Mouse (Mus musculus) spleen, postnatal 4 days (tissue): ENCODE results near the gene Whrn.
A peak's percentile ranks its signal among the peaks of the same experiment; 100 is the strongest.

Experiments used
- DNase-seq, 2 experiments: peaks; one replicate each; pipeline ENCODE4 v3.0.0; 2022; ENCODE audit warnings: low spot score in 2 of 2

Whrn gene

GRCm38 (mm10) chr4:63495915-63496278, at the start of gene Whrn:
TSS of gene Whrn (minus strand) at chr4:63495991.
- peak; percentile 31 to 77 for DNase-seq

DNA sequence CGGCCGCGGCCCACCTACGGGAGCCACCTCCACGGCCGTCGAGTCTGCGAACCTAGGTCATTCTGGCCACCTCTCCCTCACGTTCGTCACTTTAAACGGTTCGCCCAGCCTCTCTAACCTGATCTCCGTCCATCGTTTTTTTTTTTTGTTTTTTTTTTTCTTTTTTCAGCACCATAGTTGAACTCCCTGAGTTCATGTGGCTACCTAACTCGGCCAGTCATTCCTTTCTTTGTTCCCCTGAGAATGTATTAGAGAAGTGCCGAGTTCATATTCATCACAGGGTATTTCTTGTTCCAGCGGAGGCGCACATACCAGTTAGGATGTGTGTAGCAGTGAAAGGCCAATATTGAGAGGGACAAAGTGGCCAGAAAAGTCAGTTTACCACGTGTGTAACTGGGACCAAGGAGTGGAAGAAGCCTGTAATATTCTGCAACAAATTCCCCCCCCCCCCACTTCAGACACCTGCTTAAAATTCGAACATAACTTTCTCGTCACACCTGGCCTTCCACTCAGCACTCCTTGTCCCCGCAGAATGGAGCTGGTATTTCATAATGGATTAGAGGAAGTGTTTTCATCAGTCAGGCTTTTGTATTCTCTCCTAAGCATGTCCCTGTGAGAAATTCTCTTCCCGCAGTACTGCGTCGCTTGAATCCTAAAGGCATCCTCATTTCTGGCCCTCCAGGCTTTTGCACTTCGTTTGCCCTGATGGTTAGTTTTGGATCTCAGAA, 49.6 kb upstream of the Whrn start:
- DNase-seq: no peak

- DNase-seq: peak; percentile 93 to 96
Measured at GRCm38 (mm10) chr4:63544494-63545230, 48.9 kb upstream of the Whrn start, which contains the start of gene Atp6v1g1. TSS of gene Atp6v1g1 (plus strand) at chr4:63544772.

DNA sequence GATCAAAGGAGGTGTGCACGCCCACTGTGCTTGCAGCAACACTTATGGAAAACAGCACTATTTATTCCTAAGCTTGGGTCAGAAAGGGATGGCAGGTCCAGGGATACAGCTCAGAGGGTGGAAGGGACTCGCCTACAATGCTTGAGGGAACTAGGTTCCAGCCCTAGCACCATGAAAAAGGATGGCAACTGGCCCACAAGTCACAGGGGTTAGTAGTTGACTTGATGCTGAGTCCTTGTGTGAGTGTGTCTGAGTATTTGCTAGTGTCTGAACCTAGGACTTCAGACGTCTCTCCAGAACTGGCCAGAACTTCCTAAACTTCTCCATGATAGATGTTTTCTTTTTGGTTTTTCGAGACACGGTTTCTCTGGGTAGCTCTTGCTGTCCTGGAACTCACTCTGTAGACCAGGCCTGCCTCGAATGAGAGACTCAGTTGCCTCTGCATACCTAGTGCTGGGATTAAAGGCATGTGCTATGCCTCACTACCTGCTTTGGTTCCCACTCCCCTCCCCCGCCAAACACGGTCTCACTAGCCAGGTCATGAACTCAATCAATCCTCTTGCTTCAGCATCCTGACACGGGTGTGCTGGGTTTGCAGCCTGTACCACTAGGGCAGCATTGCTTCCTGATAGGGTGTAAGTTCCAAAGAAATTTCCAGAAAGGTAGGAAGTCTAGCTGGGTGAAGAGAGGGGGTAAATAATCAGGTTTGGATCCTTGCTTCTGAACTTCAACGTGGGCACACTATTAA, 48.1 kb upstream of the Whrn start:
- DNase-seq: peak in 1 of 2 experiments; percentile 67

DNA sequence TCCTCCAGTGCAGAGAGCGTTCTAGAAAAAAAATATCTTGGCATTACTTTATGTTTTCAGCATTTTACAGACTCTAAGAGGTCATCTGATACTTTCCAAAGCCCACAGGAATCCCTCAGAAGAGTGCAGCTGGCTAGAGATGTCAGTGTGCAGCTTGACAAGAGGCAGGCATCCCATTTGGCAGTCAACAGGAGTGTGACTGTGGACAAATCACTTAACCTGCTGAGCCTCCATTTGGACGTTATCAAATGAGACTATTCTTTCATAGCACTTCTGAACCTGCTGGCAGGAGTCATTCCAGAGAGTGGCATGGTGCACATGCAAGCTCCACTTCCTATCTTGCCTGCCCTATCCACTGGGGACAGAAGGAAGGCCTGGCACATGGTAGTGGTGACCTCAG, 46.4 kb upstream of the Whrn start:
- no peak for DNase-seq

DNA sequence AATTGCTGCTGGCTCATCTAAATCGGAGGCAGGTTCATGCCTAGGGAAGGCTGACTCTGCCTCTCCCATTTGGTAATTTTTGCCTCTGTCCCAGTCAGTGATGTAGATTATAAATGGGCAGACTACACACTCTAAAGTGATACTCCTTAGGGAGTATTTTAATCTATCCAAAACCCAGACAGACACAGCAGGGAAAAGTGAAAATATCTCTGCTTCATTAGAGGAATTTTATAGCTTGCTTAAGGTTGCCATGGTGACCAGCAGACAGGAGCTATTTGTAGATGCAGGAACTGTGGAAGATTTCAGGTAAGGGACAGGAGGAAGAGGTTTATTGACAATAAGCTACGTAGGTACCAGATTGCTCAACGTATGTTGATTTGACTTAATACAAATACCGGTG, 41.8 kb upstream of the Whrn start:
- no peak for DNase-seq

- no peak for DNase-seq
Measured at GRCm38 (mm10) chr4:63530409-63530808, 34.6 kb upstream of the Whrn start.

- no peak for DNase-seq
Measured at GRCm38 (mm10) chr4:63528946-63529345, 33.2 kb upstream of the Whrn start.

- DNase-seq: no peak
Measured at GRCm38 (mm10) chr4:63525514-63525913, 29.7 kb upstream of the Whrn start.

- no peak for DNase-seq
Measured at GRCm38 (mm10) chr4:63521813-63522419, 26.1 kb upstream of the Whrn start.

GRCm38 (mm10) chr4:63515021-63515420, 19.2 kb upstream of the Whrn start:
- no peak for DNase-seq

DNA sequence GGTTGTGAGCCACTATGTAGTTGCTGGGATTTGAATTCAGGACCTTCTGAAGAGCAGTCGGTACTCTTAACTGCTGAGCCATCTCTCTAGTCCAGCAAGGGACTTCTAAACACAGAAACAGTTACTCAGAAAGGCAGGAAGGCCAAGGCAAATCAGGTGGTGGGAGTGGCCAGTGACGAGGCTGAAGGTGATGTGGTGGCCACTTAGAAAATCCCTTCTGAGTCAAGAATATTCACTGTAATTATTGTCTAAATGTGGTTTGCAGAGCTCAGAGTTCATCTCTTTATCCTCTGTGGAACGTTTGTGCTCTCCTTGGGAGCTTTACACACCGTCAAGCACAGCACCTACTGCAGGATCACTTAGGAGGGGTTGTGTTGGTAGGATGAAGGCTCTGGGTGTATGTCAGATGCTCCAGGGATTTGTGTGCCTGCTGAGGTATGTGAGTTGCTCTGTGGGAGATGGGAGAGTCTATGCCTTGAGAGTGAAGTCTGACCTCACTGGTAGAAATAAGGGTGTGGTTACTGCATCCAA, 18.7 kb upstream of the Whrn start:
- no peak for DNase-seq

GRCm38 (mm10) chr4:63512921-63513320, 17.1 kb upstream of the Whrn start:
- DNase-seq: no peak

DNA sequence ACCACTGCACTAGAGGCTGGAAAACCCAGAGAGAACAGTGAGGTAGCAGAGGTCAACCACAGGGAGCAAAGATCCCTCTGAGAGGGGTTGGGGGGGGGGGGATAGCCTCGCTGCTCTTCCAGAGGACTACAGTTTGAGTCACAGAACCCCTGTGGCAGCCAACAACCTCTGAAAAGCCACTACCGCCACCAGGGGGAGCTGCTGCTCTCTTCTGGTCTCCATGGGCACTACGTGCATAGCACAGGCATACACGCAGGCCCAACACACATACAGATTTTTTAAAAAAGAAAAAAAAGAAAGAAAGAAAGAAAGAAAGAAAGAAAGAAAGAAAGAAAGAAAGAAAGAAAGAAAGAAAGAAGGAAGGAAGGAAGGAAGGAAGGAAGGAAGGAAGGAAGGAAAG, 12.4 kb upstream of the Whrn start:
- DNase-seq: peak; percentile 75 to 93

GRCm38 (mm10) chr4:63507478-63507877, 11.7 kb upstream of the Whrn start:
- no peak for DNase-seq

DNA sequence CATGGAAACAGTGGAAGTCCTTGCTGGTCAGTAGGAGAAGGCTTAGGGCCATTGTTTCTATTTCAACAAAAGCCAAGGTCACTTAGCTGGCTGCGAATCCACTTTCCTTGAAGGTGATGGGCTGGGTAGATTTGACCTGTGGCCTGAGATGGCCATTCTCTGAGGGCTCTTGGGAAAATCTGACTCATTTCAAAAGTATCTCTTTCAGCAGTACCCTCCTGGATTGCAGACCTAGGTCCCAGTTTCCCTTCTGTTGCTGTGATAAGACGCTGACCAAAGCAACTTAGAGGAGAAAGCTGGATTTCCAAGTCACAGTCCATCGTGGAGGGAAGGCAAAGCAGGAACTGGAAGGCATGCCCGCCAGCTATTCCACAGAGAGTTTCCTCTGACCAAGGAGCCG, 8.2 kb upstream of the Whrn start:
- DNase-seq: no peak

DNA sequence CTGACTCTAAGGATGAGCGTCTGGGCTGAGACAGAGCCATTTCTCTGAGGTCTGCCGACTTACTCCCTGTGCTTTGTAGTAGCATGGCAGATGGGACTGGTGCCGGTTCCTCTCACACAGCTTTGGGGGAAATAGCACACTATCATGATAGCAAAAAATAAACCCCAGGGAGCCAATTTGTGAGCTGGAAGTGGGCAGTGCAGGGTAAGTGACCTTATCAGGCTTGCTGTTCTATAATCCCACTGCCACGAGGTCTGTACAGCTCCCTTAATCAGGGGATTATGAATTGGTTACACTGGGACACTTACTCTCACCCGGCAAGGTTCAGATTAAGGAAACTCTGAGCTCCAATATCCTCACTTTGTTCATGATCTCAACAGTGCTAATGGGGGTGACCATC, 5.3 kb upstream of the Whrn start:
- DNase-seq: no peak

GRCm38 (mm10) chr4:63498346-63498745, 2.6 kb upstream of the Whrn start:
- no peak for DNase-seq

GRCm38 (mm10) chr4:63496312-63496711, 521 bp upstream of the Whrn start:
- no peak for DNase-seq

DNA sequence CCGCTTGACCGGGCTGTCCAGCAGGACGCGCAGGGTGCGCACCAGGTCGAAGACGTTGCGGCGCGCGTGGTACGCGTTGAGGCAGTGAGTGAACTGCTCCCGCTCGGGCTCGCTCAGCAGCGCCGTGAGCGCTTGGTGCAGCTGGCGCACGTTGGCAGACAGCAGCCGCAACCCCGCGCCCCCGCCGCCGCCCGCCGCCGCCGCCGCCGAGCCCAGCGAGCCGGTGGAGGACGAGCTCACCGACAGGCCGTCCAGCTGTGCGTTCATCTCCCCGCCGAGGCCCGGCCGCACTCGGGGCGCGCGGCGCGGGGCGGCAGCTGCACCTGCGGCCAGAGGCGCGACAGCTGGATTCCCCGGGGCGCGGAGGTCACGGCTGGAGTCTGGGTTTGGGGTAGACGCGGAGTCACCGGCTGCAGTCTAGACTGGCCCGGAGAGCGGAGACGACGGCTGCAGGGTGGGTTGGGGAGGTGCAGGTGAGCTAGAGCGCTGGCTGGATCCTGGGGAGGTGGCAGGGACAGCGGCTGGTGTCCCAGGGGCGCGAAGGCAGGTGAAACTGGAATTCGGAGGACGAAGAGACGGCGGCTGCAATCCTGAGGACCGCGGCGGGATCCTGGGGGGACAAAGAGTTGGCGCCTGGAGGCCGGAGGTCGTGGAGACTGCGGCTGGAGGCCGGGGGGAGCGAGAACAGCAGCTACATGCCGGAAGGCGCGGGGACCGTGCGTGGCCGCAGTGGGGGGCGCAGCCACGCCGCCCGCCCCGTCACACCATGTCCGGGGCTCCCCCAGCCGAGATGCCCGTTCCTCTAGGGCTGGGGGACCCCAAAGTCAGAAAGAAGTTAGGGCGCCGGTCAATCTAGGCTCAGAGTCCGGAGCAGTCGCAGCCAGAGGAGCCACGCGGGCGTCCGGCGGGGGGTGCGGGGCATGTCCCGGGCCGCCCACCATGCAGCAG, 550 bp downstream of the Whrn start:
- DNase-seq: peak; percentile 33 to 72
